Mouse (Mus musculus): ENCODE results near the gene Camsap3. TPM values are rescaled to one million over a fixed set of nuclear protein-coding genes. Genes with fewer than 3 reads are reported as not detected.
"Not testable (repeated sequence)": the region's sequence is repeated elsewhere in the genome, so short reads cannot be mapped to it uniquely, and the experiment has no call there.

The Camsap3 gene
- polyA plus RNA-seq, 1 experiment from 2014 or later: 7.2 TPM

DNA sequence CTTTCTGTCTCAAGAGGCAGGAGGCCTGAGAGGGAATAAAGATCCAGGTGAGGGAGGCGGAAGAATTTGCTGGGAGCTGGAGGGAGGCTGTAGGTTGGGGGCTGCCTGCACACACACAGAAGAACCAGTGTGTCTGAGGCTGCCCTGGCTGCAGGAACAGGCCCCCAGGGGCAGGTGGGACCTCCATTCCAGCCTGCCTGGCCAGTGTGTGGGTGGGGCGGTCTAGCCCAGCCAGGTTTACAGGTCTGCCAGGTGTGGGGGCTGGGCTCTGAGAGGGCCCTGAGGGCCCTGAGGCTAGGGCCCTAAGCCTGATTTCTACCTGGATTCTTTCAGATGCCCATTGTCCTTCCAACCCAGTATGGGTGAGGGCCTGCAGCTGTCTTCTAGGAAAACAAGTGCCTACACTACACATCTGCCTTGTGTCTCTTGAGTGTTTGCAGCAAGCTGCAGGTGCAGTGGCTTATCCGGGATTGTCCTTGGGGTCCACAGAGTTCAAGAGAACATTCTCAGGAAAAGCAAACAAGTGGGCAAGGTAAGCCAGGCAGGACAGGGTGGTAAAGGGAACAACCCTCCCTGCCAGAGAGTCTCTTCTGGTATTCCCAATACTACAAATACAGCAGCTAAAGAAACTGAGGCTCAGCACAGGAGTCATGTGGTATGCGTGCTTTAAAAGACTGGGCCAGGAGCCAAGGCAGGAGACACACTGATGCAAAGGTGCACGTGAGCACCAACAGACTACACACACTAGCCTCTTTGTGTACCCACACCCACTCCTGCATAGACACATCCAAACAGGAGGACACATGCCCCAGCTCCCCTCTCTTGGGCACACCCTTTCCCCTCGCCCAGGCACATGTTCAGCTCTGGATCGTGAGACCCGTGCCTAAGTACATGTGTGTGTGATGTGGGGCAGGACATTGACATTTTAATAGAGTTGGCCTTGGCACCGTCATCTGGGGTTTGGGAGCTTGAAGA, 7.4 kb upstream of the Camsap3 start:
- H3K4me1 ChIP-seq: peaks cover 11% of the 10 kb centered on the region
- H3K9ac ChIP-seq: no peak overlapping the region
- 0 out of 2 replicates have a peak overlapping the region, but pooled peaks have one; percentile 2 for H3K4me2 ChIP-seq (replicated peaks)
- no peaks in the 10 kb centered on the region for H3K27me3 ChIP-seq
- peak overlapping the region; percentile 34; the same call in 1 of the 2 replicates for H3K27ac ChIP-seq
- 61% methylated on average over 9 of the region's 9 CpGs for WGBS
- ATAC-seq (ENCODE audit: low FRiP score, low read depth): peak; percentile 30; the same call in 1 of the 2 replicates
- H3K9me3 ChIP-seq: no peaks in the 10 kb centered on the region
- H3K4me3 ChIP-seq: no peak overlapping the region
- no peaks in the 10 kb centered on the region for H3K36me3 ChIP-seq

DNA sequence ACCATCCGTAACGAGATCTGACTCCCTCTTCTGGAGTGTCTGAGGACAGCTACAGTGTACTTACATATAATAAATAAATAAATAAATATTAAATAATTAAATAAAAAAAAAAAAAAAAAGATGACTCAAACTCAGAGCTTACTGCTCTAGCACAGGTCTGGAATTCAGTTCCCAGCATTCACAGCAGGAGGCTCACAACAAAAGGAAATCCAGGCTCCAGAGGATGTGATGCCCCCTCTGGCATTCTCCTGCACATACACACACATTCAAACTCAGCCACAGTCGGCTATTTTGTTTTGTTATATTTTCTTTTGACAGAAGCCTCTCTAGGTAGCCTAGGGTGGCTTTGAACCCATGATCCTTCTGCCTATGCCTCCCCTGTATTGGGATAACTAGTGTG, 5.1 kb upstream of the Camsap3 start:
- not testable (repeated sequence) for H3K4me3 ChIP-seq; H3K36me3 ChIP-seq; H3K27me3 ChIP-seq; H3K27ac ChIP-seq; H3K9me3 ChIP-seq; H3K4me1 ChIP-seq; H3K9ac ChIP-seq; H3K4me2 ChIP-seq (replicated peaks); ATAC-seq (ENCODE audit: low FRiP score, low read depth)
- WGBS: 96% methylated on average over 3 of the region's 3 CpGs

DNA sequence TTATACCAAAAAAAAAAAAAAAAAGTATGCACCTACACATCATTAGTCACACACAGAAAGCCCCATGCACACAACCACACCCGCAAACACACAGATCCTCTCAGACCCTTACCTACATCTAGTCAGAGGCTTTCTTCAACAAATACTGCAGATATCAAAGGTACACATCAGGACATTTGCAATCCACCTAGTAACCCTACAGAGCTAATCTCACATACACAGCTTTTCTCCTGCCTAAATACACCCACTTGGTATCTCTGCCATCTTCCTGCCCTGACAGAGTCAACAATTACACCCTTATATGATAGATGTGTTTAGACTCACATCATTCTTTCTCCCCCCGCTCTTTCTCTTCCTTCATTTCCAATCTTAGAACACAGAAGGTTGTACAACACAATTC, 641 bp upstream of the Camsap3 start:
- Histone ChIP-seq H3K9me3 (no peaks in the 10 kb centered on the region), H3K4me2 (replicated peaks) (no peak overlapping the region), H3K36me3 (no peaks in the 10 kb centered on the region), H3K4me1 (peaks cover 4% of the 10 kb centered on the region), H3K9ac (no peak overlapping the region), H3K27me3 (peaks cover 7% of the 10 kb centered on the region; the same call in 1 of the 2 replicates), H3K27ac (no peak overlapping the region), H3K4me3 (no peak overlapping the region)
- ATAC-seq (ENCODE audit: low FRiP score, low read depth): no peak
- 98% methylated on average over 2 of the region's 2 CpGs for WGBS

DNA sequence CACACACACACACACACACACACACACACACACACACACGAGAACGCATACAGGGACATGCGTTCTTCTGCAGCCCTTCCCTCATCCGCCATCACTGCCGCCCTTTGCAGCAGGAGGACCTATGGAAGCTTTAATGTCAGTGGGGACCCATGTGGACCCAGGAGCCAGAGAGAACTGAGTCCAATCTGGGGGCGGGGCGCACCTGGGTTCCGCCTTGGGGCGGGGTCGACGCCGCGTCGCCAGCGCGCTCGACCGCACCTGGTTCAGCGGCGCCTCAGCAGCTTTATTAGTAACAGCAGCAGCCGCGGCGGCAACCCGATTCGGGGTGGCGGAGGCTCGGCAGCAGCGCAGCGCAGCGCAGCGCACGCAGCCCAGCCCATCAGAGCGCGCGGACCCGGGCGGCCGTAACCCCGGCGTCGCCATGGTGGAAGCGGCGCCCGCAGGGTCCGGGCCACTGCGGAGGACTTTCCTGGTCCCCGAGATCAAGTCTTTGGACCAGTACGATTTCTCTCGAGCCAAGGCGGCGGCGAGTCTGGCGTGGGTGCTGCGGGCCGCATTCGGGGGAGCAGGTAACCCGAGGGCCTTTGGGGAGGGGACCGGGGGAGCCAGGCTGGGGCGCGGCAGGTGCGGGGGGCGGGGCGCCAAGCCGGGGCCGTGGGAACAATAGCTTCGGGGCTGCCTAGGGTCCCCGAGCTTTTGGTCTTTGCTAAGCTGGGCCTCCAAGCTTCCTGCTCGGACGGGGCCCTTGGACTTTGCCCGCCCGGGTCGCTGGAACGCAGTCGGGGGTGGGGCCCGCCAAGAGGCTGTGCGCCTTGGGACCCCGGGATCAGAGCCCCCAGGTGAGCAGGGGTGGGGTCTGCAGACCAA, 531 bp downstream of the Camsap3 start:
- H3K27me3 ChIP-seq: peaks cover 7% of the 10 kb centered on the region; the same call in 1 of the 2 replicates
- H3K4me3 ChIP-seq: peak overlapping the region; percentile 70
- H3K36me3 ChIP-seq: no peaks in the 10 kb centered on the region
- ATAC-seq (ENCODE audit: low FRiP score, low read depth): peak; percentile 82
- peak overlapping the region; percentile 96 for H3K4me2 ChIP-seq (replicated peaks)
- H3K4me1 ChIP-seq: peaks cover 4% of the 10 kb centered on the region
- H3K27ac ChIP-seq: peak overlapping the region; percentile 64
- no peaks in the 10 kb centered on the region for H3K9me3 ChIP-seq
- H3K9ac ChIP-seq: peak overlapping the region; percentile 77
- under 1% methylated on average over 75 of the region's 77 CpGs for WGBS

DNA sequence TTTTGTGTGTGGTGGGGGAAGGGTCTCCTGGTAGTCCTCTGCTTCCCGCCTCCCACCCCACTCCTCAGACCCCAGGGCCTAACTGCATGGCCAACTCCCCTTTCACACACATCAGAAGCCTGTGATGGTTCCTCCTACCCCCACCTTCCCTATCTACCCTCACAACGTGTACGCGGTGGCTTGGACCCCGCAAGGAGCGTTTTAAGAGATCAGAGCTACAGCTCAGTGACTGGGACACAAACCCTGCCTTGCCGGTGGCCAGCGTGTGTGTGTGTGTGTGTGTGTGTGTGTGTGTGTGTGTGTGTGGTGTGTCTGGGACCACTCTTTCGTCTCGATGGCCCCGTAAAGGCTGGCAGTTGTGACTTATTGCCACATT, 1.2 kb downstream of the Camsap3 start:
- ATAC-seq (ENCODE audit: low FRiP score, low read depth): peak; percentile 26; the same call in 1 of the 2 replicates
- peak overlapping the region; percentile 96 for H3K4me2 ChIP-seq (replicated peaks)
- peak overlapping the region; percentile 64; the same call in 1 of the 2 replicates for H3K27ac ChIP-seq
- WGBS: 4% methylated on average over 11 of the region's 11 CpGs
- peak overlapping the region; percentile 77 for H3K9ac ChIP-seq
- peaks cover 4% of the 10 kb centered on the region for H3K4me1 ChIP-seq
- H3K36me3 ChIP-seq: no peaks in the 10 kb centered on the region
- no peaks in the 10 kb centered on the region for H3K9me3 ChIP-seq
- peaks cover 7% of the 10 kb centered on the region; the same call in 1 of the 2 replicates for H3K27me3 ChIP-seq
- peak overlapping the region; percentile 70 for H3K4me3 ChIP-seq

DNA sequence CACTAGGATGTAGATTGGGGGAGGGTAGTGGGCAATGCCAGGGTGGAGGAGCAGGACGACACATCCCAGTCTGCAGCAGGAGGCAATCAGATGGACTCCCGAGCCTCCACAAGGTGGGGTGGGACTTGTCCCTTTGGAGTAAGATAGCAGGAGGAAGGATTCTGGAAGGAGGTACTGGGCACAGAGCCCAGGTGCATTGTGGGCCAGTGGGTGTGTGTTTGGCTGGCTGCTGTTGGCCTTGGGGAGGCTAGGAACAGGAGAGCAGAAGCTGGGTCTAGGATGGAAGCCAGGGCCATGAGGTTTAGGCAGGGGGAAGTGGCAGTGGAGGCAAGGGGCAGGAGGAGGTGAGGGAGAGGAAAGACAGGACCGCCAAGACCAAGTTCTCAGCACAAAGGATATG, 6.4 kb downstream of the Camsap3 start:
- no peak for ATAC-seq (ENCODE audit: low FRiP score, low read depth)
- H3K27ac ChIP-seq: no peak overlapping the region
- H3K4me2 ChIP-seq (replicated peaks): no peak overlapping the region
- H3K27me3 ChIP-seq: no peaks in the 10 kb centered on the region
- peaks cover 5% of the 10 kb centered on the region; the same call in 1 of the 2 replicates for H3K36me3 ChIP-seq
- WGBS: 65% methylated on average over 3 of the region's 3 CpGs
- peaks cover under 1% of the 10 kb centered on the region; the same call in 1 of the 2 replicates for H3K4me1 ChIP-seq
- no peaks in the 10 kb centered on the region for H3K9me3 ChIP-seq
- H3K4me3 ChIP-seq: no peak overlapping the region
- no peak overlapping the region for H3K9ac ChIP-seq

DNA sequence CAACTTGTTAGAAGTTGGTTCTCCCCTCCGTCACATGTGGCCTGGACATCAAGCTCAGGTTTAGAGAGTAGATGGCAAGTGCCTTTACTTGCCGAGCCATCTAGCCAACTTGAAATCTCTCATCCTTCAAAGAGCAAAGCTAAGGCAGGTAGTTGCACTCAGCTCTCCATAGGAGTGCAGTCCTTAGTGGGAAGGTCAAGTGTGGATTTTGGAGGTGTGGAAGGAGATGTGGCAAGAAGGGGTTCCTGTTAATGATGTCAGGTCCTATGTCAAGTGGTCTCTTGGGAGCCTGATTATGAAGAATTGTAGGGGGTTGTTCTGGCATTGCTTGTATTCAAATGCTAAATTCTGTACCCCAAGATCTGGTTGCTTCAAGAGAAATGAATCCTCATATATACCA, 7.4 kb downstream of the Camsap3 start:
- 87% methylated on average over 2 of the region's 2 CpGs for WGBS
- Histone ChIP-seq H3K27me3 (no peaks in the 10 kb centered on the region), H3K27ac (no peak overlapping the region), H3K4me2 (replicated peaks) (no peak overlapping the region), H3K9me3 (no peaks in the 10 kb centered on the region), H3K36me3 (peaks cover 5% of the 10 kb centered on the region; the same call in 1 of the 2 replicates), H3K4me3 (no peak overlapping the region), H3K4me1 (no peaks in the 10 kb centered on the region), H3K9ac (no peak overlapping the region)
- no peak for ATAC-seq (ENCODE audit: low FRiP score, low read depth)

DNA sequence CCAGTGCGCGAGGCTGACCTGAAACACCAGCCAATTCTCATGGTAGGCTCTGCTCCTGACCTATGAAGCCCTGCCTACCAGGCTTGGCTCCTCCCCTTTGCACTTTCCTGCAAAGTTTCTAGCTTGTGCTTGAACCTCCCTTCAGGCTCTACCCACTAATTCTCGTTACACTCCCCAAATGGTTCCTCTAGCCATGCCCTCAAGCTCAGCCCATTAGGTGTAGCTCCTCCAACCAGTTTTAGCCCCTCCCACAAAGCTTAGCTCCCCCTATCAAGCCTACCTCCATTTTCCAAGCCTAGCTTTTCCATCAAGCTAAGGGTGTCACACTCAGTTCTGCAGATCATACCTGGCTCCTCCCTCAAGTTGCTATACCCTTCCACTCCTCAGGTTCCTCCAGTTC, 11.0 kb downstream of the Camsap3 start:
- WGBS: 73% methylated on average over 3 of the region's 3 CpGs
- 0 out of 2 replicates have a peak, but pooled peaks have one; percentile 9 for ATAC-seq (ENCODE audit: low FRiP score, low read depth)

DNA sequence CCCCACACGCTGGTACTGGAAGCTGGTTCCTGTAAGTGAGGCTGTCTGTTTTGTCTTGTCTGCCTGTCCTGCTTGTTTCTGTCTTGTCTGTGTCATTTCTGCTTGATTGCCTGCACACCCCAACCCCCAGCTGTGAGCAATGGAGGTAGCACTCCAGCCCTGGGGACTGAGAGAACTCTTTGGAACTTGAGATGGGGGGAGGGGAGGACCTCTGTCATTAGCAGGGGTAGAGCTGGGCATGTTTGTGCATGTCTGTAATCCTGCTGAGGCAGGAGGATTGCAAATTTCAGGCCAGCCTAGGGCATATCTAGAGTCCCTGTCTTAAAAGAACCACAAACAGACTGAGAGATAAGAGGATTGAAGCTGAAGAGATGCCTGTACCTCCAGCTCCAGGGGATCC, 12.1 kb downstream of the Camsap3 start:
- H3K9me3 ChIP-seq: no peaks in the 10 kb centered on the region
- WGBS: 65% methylated on average over 1 of the region's 1 CpGs
- H3K4me3 ChIP-seq: no peak overlapping the region
- no peak for ATAC-seq (ENCODE audit: low FRiP score, low read depth)
- no peaks in the 10 kb centered on the region for H3K27me3 ChIP-seq
- no peak overlapping the region for H3K4me2 ChIP-seq (replicated peaks)
- peaks cover 42% of the 10 kb centered on the region for H3K36me3 ChIP-seq
- no peak overlapping the region for H3K9ac ChIP-seq
- H3K4me1 ChIP-seq: no peaks in the 10 kb centered on the region
- H3K27ac ChIP-seq: no peak overlapping the region

More for the DNA sequence above, 11.0 kb downstream of the Camsap3 start:
- H3K9ac ChIP-seq: no peak overlapping the region
- H3K4me3 ChIP-seq: no peak overlapping the region
- H3K27me3 ChIP-seq: no peaks in the 10 kb centered on the region
- H3K4me1 ChIP-seq: no peaks in the 10 kb centered on the region
- no peaks in the 10 kb centered on the region for H3K9me3 ChIP-seq
- no peak overlapping the region for H3K27ac ChIP-seq
- no peak overlapping the region for H3K4me2 ChIP-seq (replicated peaks)
- peaks cover 30% of the 10 kb centered on the region for H3K36me3 ChIP-seq

DNA sequence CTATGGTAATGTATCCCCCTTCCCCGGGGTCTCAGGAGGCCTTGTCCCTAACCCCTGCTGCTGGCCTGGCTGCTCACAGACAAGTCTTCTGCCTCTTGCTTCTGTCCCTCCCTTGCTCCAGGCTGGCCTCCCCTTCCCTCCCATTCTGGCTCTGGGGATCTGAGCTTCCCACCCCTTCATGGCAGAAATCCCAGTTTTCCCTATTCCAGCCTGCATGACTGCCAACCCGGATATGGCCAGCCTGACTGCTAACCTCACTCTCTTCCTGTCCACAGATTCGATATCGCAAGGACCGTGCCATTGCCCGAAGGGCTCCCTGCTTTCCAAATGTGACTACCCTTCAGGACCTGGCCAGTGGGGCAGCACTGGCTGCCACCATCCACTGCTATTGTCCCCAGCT, 13.3 kb downstream of the Camsap3 start:
- no peak for ATAC-seq (ENCODE audit: low FRiP score, low read depth)
- no peaks in the 10 kb centered on the region for H3K4me1 ChIP-seq
- 87% methylated on average over 6 of the region's 6 CpGs for WGBS
- H3K4me3 ChIP-seq: no peak overlapping the region
- H3K27ac ChIP-seq: no peak overlapping the region
- no peaks in the 10 kb centered on the region for H3K27me3 ChIP-seq
- H3K36me3 ChIP-seq: peaks cover 51% of the 10 kb centered on the region
- H3K9ac ChIP-seq: no peak overlapping the region
- H3K4me2 ChIP-seq (replicated peaks): no peak overlapping the region
- no peaks in the 10 kb centered on the region for H3K9me3 ChIP-seq

DNA sequence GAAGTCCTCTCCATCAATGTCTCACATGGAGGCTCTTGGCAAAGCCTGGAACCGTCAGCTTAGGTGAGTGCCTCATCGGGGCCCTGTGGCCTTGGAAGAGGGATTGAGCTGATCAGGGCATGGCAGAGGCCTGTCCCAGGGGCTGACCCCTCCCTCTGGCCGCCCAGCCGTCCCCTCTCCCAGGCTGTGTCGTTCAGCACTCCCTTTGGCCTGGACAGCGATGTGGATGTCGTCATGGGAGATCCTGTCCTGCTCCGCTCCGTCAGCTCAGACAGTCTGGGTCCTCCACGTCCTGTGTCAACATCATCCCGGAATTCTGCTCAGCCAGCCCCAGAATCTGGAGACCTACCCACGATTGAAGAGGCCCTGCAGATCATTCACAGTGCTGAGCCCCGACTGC, 16.3 kb downstream of the Camsap3 start:
- no peak overlapping the region for H3K4me2 ChIP-seq (replicated peaks)
- H3K27me3 ChIP-seq: no peaks in the 10 kb centered on the region
- H3K9me3 ChIP-seq: no peaks in the 10 kb centered on the region
- ATAC-seq (ENCODE audit: low FRiP score, low read depth): no peak
- no peaks in the 10 kb centered on the region for H3K4me1 ChIP-seq
- no peak overlapping the region for H3K4me3 ChIP-seq
- peaks cover 65% of the 10 kb centered on the region for H3K36me3 ChIP-seq
- no peak overlapping the region for H3K9ac ChIP-seq
- 74% methylated on average over 13 of the region's 13 CpGs for WGBS
- no peak overlapping the region for H3K27ac ChIP-seq

DNA sequence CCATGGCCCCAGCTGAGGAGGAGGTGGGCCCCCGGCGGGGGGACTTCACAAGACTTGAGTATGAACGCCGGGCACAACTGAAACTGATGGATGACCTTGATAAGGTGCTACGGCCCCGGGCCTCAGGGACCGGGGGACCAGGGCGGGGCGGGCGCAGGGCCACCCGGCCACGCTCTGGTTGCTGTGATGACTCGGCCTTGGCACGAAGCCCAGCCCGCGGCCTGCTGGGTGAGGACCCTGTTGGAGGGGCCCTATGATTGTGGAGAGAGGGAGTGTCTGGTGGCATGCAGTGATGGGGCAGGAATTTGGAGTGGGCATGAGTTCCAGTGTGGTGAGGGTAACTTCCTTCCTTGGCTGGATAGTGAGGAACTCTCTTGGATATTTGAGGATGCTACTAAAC, 19.5 kb downstream of the Camsap3 start:
- H3K4me3 ChIP-seq: no peak overlapping the region
- H3K4me2 ChIP-seq (replicated peaks): no peak overlapping the region
- peaks cover 83% of the 10 kb centered on the region for H3K36me3 ChIP-seq
- no peaks in the 10 kb centered on the region for H3K27me3 ChIP-seq
- no peaks in the 10 kb centered on the region for H3K4me1 ChIP-seq
- ATAC-seq (ENCODE audit: low FRiP score, low read depth): no peak
- no peak overlapping the region for H3K9ac ChIP-seq
- H3K27ac ChIP-seq: no peak overlapping the region
- no peaks in the 10 kb centered on the region for H3K9me3 ChIP-seq
- 85% methylated on average over 16 of the region's 16 CpGs for WGBS

All from limb, embryonic 13.5 days (tissue).